Mouse (Mus musculus) megakaryocyte, embryonic 14.5 days (primary cell): ENCODE measurements around the gene Mfsd4b2. TPM values are rescaled to one million over a fixed set of nuclear protein-coding genes. Genes with fewer than 3 reads are reported as not detected.
A peak's percentile ranks its signal among the peaks of the same experiment; 100 is the strongest.

Experiments
- H3K27me3 ChIP-seq: replicated peaks from 2 replicates; pipeline ENCODE3; 2012; ENCODE audit warnings: inconsistent platforms
- H3K36me3 ChIP-seq: replicated peaks from 2 replicates; pipeline ENCODE3; 2012; ENCODE audit warnings: low read length, inconsistent platforms, mixed read lengths
- H3K4me1 ChIP-seq: 2 replicates; pipeline ENCODE4 v1.6.1; 2012; ENCODE audit warnings: inconsistent platforms
- H3K4me3 ChIP-seq: replicated peaks from 2 replicates; pipeline ENCODE3; 2012; ENCODE audit warnings: moderate library complexity, mild to moderate bottlenecking, inconsistent platforms
- H3K9me3 ChIP-seq: 2 replicates; pipeline ENCODE4 v1.6.1; 2012; ENCODE audit warnings: inconsistent platforms
- FLI1 ChIP-seq: IDR thresholded peaks from 2 replicates; pipeline ENCODE4 v1.6.1; 2012; ENCODE audit warnings: low read length, inconsistent platforms, mixed read lengths
- GATA1 ChIP-seq: IDR thresholded peaks from 3 replicates; pipeline ENCODE4 v1.6.1; 2012; ENCODE audit warnings: mixed read lengths, low read length, inconsistent platforms, borderline replicate concordance
- polyA plus RNA-seq: library from polyadenylated mRNA; stranded (reverse); fragments of >175 nt; gene quantifications from 2 replicates; pipeline ENCODE4 v1.2.3, GENCODE M21; 2012; ENCODE audit warnings: low replicate concordance; ENCODE audit not compliant: insufficient read depth

Mfsd4b2 gene
- polyA plus RNA-seq = not detected in 2 replicates

DNA sequence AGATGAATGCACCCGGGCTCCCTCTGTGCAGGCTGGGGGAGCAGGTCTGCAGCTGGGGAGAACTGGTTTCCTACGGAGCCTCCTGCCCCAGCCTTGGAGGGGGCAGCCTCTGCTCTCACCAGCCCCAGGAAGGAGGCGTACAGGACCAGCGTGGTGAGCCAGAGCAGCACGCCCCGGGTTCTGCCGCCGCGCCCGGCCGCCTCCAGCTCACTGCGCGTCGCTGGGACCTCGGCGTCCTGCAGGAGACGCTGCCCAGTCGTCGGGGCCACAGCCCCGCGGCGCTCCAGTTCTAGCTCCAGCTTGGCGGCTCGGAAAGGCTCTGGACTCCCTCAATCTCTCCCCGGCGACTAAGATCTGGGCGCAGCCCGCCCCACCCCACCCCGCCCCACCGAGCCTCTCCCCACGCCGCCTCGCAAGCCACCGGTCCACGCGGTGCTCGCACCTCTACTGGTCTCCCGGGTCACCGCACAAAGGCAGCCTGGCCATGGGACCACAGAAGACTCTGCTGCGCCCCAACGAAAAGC is at the start of gene Mfsd4b2:
Gene Mfsd4b2, minus strand, starts transcription at position 308 of the 524 bp plus-strand sequence.
- H3K9me3 ChIP-seq = no peaks in the 10 kb centered on the region
- H3K27me3 ChIP-seq = peaks cover 27% of the 10 kb centered on the region
- TF ChIP-seq GATA1 = no peak
- no peak for TF ChIP-seq FLI1
- peak within 1 kb of the TSS; percentile 88 for H3K4me3 ChIP-seq
- peaks cover 9% of the 10 kb centered on the region for H3K4me1 ChIP-seq
- H3K36me3 ChIP-seq = no peaks in the 10 kb centered on the region

DNA sequence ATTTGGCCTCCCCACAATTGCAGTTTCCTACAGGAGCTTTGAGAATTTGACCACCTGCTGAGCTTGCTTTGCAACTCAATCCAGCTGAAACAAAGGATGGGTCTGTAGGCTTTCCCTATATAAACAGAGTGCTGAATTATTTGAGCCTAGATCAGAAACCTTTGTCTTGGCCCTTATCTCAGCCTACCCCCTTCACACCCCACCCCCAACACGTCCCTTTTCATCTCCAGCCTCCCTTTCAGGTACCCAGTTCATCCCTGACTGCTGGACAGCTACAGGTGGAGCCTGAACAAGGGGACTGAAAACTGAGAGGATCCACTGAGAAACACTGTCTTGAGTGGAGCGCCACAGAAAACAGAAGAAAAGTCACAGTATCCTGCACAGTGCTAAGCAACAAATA is 49.0 kb upstream of the Mfsd4b2 start:
- H3K27me3 ChIP-seq = no peaks in the 10 kb centered on the region
- H3K9me3 ChIP-seq = peaks cover 17% of the 10 kb centered on the region
- no peak overlapping the region for H3K4me3 ChIP-seq
- H3K4me1 ChIP-seq = no peaks in the 10 kb centered on the region
- H3K36me3 ChIP-seq = no peaks in the 10 kb centered on the region
- TF ChIP-seq FLI1 = no peak
- TF ChIP-seq GATA1 = no peak

DNA sequence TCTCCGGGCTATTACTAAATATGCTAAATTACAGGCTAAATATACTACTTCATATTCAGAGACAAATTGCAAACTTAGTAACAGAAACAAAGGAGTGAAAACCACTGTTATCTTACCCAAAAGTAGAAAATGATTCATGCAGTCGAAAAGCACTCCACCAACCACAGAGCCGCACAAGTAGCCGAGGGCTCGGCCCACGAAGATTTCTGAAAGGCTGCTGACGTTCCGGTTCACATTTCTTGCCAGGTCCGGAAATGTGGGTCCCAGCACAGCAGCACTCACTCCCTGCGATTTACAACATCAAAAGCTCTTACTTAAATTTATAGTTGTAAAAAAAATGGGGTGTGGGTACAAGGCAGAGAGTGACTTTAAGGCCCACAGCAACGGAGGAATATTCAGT is 48.3 kb upstream of the Mfsd4b2 start:
- Histone ChIP-seq H3K4me3 (no peak overlapping the region), H3K36me3 (no peaks in the 10 kb centered on the region), H3K9me3 (peaks cover 17% of the 10 kb centered on the region), H3K4me1 (no peaks in the 10 kb centered on the region), H3K27me3 (no peaks in the 10 kb centered on the region)
- no peak for TF ChIP-seq GATA1
- no peak for TF ChIP-seq FLI1

DNA sequence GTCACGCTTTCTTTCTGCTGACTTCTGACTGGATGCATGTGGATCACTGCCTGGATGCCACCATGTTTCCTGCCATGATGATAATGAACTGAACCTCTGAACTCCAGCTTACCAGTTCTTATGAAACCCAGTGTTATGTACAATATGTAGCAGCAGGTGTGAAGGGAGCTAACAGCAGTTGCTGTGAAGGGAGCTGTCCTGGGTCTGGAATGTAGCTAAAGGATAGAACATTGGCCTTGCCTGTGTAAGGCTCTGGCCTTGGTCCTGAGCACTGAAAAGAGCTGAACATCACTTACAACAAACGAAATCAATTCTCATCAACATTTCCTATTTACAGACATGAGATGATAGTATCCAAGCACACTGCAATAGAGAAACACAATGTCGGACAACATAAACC is 40.8 kb upstream of the Mfsd4b2 start:
- no peaks in the 10 kb centered on the region for H3K27me3 ChIP-seq
- peaks cover 7% of the 10 kb centered on the region for H3K9me3 ChIP-seq
- H3K36me3 ChIP-seq = no peaks in the 10 kb centered on the region
- TF ChIP-seq GATA1 (no peak), FLI1 (no peak)
- no peak overlapping the region for H3K4me3 ChIP-seq
- H3K4me1 ChIP-seq = no peaks in the 10 kb centered on the region; the same call in 1 of the 2 replicates

DNA sequence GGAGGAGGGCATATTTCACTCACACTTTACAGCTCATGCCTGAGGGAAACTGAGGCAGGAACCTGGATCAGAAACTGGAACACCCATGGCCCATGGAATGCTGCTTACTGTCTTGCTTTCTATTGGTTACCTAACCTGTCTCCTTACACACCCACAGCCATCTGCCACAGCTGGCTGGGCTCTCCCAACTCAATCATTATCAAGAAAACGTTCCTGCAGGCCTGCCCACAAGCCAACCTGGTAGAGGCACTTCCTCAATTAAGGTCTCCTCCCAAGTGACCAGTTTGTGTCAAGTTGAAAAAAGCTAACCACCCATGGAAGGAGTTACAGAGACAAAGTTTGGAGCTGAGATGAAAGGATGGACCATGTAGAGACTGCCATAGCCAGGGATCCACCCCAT is 35.2 kb upstream of the Mfsd4b2 start:
- Histone ChIP-seq H3K4me3 (no peak overlapping the region), H3K36me3 (no peaks in the 10 kb centered on the region), H3K4me1 (peaks cover 37% of the 10 kb centered on the region), H3K9me3 (no peaks in the 10 kb centered on the region), H3K27me3 (no peaks in the 10 kb centered on the region)
- TF ChIP-seq GATA1 = no peak
- TF ChIP-seq FLI1 = no peak

DNA sequence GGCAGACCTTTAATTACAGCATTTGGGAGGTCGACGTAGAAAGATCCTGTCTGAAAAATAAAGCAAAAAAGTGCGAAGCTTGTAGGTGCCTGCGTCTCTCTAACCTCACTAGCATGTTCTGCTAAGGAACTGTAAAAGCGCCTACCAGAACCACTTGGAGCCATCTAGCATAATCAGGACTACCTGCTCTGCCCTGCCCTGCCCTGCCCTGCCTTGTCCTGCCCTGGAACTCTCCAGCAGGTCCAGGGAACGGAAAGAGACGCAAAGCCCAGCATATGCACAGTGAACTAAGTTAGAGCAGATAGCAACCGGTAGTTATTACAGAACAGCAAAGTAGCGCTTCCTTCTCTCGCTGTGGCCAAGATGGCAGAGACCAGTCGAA is 33.7 kb upstream of the Mfsd4b2 start:
- H3K27me3 ChIP-seq = no peaks in the 10 kb centered on the region
- H3K4me3 ChIP-seq = peak overlapping the region; percentile 95
- H3K36me3 ChIP-seq = no peaks in the 10 kb centered on the region
- peaks cover 37% of the 10 kb centered on the region for H3K4me1 ChIP-seq
- TF ChIP-seq FLI1 (no peak), GATA1 (no peak)
- no peaks in the 10 kb centered on the region for H3K9me3 ChIP-seq

DNA sequence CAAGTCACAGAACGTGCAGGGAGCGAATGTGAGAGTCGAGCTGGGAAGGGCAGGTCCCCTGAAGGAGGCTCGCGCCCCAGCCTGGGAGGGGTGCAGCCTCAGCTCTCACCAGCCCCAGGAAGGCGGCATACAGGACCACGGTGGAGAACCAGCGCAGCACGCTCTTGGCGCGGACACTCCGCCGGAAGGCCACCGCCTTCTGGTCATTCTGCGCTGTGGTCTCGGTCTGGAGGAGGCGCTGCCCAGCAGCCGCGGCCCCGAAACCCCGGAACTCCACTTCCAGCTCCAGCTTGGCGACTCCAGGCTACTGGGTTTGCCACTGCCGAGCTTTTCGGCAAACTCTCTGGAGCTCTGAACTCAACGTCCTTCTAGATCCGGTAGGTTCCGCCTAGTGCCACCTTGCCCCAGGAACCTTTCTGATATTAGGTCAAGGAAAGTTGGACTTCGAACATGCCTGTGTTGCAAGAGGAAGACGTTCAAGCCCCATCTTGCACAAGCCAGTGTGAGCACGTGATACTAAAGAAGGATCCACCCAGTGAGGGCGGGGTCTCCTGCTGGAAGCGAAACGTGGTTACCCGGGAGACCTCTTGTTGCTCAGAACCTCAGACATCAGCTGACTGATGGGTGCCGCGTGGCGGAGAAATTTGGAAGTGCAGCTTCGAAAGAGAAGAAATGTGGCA is 33.2 kb upstream of the Mfsd4b2 start, which contains the start of gene Mfsd4b3:
Gene Mfsd4b3, minus strand, starts transcription at position 393 of the 680 bp plus-strand sequence.
- Histone ChIP-seq H3K4me1 (peaks cover 37% of the 10 kb centered on the region), H3K4me3 (peak within 1 kb of the TSS; percentile 95), H3K36me3 (no peaks in the 10 kb centered on the region), H3K27me3 (no peaks in the 10 kb centered on the region), H3K9me3 (no peaks in the 10 kb centered on the region)
- no peak for TF ChIP-seq GATA1
- TF ChIP-seq FLI1 = no peak

DNA sequence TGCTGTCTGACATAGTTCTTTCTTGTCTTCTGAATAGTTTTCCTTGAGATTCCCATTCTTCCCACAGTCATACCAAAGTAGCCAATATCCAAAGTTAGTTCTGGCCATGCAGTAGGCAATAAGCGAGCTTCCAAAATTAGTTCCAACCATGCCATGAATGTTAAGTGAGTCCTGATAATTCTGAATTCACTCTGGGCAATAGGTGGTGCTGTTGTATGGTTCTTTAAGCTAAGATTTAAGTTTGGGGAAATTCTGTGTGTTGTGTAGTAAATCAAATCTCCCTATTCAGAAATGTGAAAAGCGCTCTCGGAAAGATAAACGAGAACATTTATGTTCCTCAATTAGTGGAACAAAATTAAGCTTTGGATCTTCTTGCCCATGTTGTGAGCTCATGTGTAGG is 31.5 kb upstream of the Mfsd4b2 start:
- no peaks in the 10 kb centered on the region for H3K27me3 ChIP-seq
- peaks cover 37% of the 10 kb centered on the region for H3K4me1 ChIP-seq
- no peaks in the 10 kb centered on the region for H3K9me3 ChIP-seq
- no peak for TF ChIP-seq GATA1
- TF ChIP-seq FLI1 = no peak
- no peak overlapping the region for H3K4me3 ChIP-seq
- no peaks in the 10 kb centered on the region for H3K36me3 ChIP-seq

DNA sequence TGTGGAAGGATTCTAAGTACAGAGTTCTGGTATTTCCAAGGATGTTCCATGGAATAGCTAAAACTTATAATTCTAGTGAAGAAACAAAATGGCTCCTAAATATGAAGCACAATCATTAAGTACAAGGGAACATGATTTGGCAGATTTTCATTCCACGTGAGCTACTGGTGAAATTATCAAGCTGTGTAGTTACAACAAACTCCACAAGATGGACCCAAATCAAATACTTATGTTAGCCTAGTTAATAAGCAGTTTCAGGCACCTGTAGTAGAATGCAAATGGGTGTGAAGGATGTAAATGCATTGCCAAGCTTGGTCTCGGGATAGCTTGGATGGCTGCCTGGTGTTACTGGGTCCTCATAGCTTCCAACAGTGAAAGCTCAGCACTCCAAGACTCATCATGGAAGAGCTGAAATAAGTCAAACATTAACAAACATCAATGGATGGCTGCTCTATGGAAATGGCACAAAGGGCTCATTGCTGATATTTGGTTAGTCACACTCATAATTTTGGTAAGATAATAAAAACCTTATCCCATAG is 29.7 kb upstream of the Mfsd4b2 start:
- no peaks in the 10 kb centered on the region for H3K27me3 ChIP-seq
- no peaks in the 10 kb centered on the region for H3K9me3 ChIP-seq
- no peak for TF ChIP-seq GATA1
- no peak for TF ChIP-seq FLI1
- H3K36me3 ChIP-seq = no peaks in the 10 kb centered on the region
- no peak overlapping the region for H3K4me3 ChIP-seq
- H3K4me1 ChIP-seq = peaks cover 32% of the 10 kb centered on the region

DNA sequence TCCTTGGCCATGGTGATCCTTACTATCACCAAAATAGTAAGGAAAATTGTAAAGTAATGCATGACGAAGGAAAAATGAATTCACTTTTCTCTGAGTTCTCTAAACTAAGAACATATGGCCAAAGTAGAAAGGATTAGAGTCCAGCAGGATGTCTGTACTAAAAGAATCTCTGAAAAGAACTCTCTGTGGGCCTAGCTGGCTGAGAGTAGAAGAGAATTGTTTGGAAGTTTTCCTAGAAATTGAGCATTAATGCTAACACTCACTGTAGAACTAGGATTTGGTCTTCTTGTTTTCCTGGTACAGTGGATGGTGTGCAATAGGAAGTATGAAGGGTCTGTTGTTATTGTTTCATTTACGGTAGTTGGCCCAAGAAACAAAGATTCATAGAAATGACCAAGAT is 28.4 kb upstream of the Mfsd4b2 start:
- peaks cover 26% of the 10 kb centered on the region for H3K4me1 ChIP-seq
- no peak for TF ChIP-seq GATA1
- no peak for TF ChIP-seq FLI1
- H3K36me3 ChIP-seq = no peaks in the 10 kb centered on the region
- no peaks in the 10 kb centered on the region for H3K9me3 ChIP-seq
- no peak overlapping the region for H3K4me3 ChIP-seq
- no peaks in the 10 kb centered on the region for H3K27me3 ChIP-seq
